In the genomic region with DNA sequence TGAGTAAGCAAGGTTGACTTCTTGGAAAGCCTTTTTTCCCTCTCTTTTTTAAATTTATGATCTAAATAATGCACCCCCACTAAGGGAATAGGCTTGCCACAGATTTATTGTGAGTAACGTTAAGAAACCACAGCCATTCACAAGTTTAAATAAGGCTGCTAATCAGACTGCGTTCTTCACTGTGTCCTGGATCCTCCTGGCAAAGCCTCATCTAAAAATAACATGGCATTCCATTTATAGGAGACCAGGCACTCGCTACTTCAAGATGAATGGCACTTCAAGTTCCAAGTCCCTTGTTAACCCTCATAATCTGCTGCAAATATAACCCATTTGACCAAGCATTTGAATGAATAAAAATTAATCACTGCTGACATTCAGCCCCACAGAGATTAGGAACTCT, we compare ENCODE assay signal across 26 mouse cellular contexts.
DNase-seq lines count a peak whose midpoint lies in the region; ATAC-seq lines count a peak whose summit lies in the region.
"Had no signal": no experiment of that assay in that cellular context is flagged by ENCODE, and none has a peak within 500 bp of the region (broad histone marks: within the 10 kb centered on the region; RNA-seq: fewer than 3 reads in every experiment).

No protein-coding gene starts in this region.

- H3K4me3 ChIP-seq in heart, embryonic 10.5 days: no peak overlapping the region
- no peak overlapping the region for H3K4me3 ChIP-seq in heart, embryonic 15.5 days
- H3K4me3 ChIP-seq: erythroblast, embryonic 14.5 days; hindbrain, embryonic 13.5 days; layer of hippocampus, adult 2 months; midbrain, embryonic 13.5 days; neural tube, embryonic 13.5 days had no signal

- peak; percentile 57; the same call in 1 of the 2 replicates for ATAC-seq in frontal cortex, adult (ENCODE audit: low TSS enrichment)
- ATAC-seq in heart, embryonic 15.5 days (replicated peaks; ENCODE audit: insufficient number of reproducible peaks, insufficient read depth, low FRiP score, low read depth): 0 out of 2 replicates have a peak, but pooled peaks have one; percentile 31
- no peak for ATAC-seq in cerebellum, adult (ENCODE audit: insufficient number of reproducible peaks, low FRiP score, low TSS enrichment)
- ATAC-seq: midbrain, embryonic 13.5 days had no signal

- peak overlapping the region; percentile 18; the same call in 1 of the 2 replicates for H3K4me2 ChIP-seq in heart, embryonic 15.5 days
- H3K4me2 ChIP-seq: hindbrain, embryonic 13.5 days; midbrain, embryonic 13.5 days; neural tube, embryonic 13.5 days had no signal

- H3K27ac ChIP-seq in heart, embryonic 10.5 days: peak overlapping the region; percentile 62; the same call in 1 of the 2 replicates
- peak overlapping the region; percentile 70 for H3K27ac ChIP-seq in heart, embryonic 15.5 days
- H3K27ac ChIP-seq: hindbrain, embryonic 13.5 days; layer of hippocampus, adult 2 months; liver, embryonic 14.5 days; macrophage; midbrain, embryonic 13.5 days; neural tube, embryonic 13.5 days had no signal

- no peaks in the 10 kb centered on the region for H3K27me3 ChIP-seq in heart, embryonic 10.5 days (ENCODE audit: insufficient read depth, poor library complexity, severe bottlenecking)
- no peaks in the 10 kb centered on the region for H3K27me3 ChIP-seq in heart, embryonic 15.5 days
- H3K27me3 ChIP-seq: CH12.LX; hindbrain, embryonic 13.5 days; midbrain, embryonic 13.5 days; neural tube, embryonic 13.5 days had no signal

- no peak overlapping the region for H3K9ac ChIP-seq in heart, embryonic 15.5 days
- H3K9ac ChIP-seq: hindbrain, embryonic 13.5 days; liver, embryonic 14.5 days; midbrain, embryonic 13.5 days; neural tube, embryonic 13.5 days had no signal

- H3K4me1 ChIP-seq in heart, embryonic 10.5 days: no peaks in the 10 kb centered on the region
- H3K4me1 ChIP-seq in heart, embryonic 15.5 days (replicated peaks): peaks cover 7% of the 10 kb centered on the region; the same call in 1 of the 2 replicates
- H3K4me1 ChIP-seq: hindbrain, embryonic 13.5 days; midbrain, embryonic 13.5 days had no signal

- no peak for DNase-seq in frontal cortex, postnatal 14 days (ENCODE audit: low spot score in 2 of 2)
- DNase-seq in heart, embryonic 10.5 days (ENCODE audit: low spot score): no peak
- no peak for DNase-seq in heart, postnatal 4 days
- DNase-seq in telencephalon, adult 2 months (ENCODE audit: low read depth, low spot score): peak; percentile 4
- DNase-seq in cerebellum, postnatal 36 days: no peak
- DNase-seq: adrenal gland, adult 8-10 months; cerebellum, adult 11-12 months; cerebellum, postnatal 10 days; gastrocnemius, postnatal 25 days; kidney, adult 11 months; kidney, postnatal 36 days; liver; lung, adult 2 months; lung, postnatal 10 days; right cerebral cortex, postnatal 4 days had no signal

- H3K9me3 ChIP-seq in heart, embryonic 10.5 days: no peaks in the 10 kb centered on the region
- no peaks in the 10 kb centered on the region for H3K9me3 ChIP-seq in heart, embryonic 15.5 days (replicated peaks)
- H3K9me3 ChIP-seq: hindbrain, embryonic 13.5 days; midbrain, embryonic 13.5 days; neural tube, embryonic 13.5 days had no signal

- 31% methylated on average over 3 of the region's 3 CpGs for WGBS in heart, embryonic 10.5 days
- 19% methylated on average over 3 of the region's 3 CpGs for WGBS in heart, embryonic 15.5 days

- H3K36me3 ChIP-seq in heart, embryonic 10.5 days: no peaks in the 10 kb centered on the region
- H3K36me3 ChIP-seq in heart, embryonic 15.5 days: no peaks in the 10 kb centered on the region
- H3K36me3 ChIP-seq: hindbrain, embryonic 13.5 days; midbrain, embryonic 13.5 days; neural tube, embryonic 13.5 days had no signal
